Mouse (Mus musculus) stomach, postnatal 0 days (tissue): ENCODE results near the gene Chd3.

Experiments used
- CTCF ChIP-seq: IDR thresholded peaks from 2 replicates; pipeline ENCODE4 v1.5.1; 2016; ENCODE audit warnings: antibody characterized with exemption, low read depth, mild to moderate bottlenecking, moderate library complexity
- EP300 ChIP-seq: optimal IDR thresholded peaks from 2 replicates; pipeline ENCODE3; 2016; ENCODE audit warnings: antibody characterized with exemption

GRCm38 (mm10) chr11:69416509-69416908, 47.3 kb upstream of the Chd3 start:
- TF ChIP-seq CTCF (no peak), EP300 (no peak)
